Mouse (Mus musculus): Measurements from ENCODE around the gene Dnmbp. TPM values are rescaled to one million over a fixed set of nuclear protein-coding genes. Genes with fewer than 3 reads are reported as not detected.

The Dnmbp gene
- polyA plus RNA-seq, 1 experiment from 2014 or later, result 25.8 TPM

- H3K9ac ChIP-seq (ENCODE audit: low read length), result no peak overlapping the region
- H3K4me1 ChIP-seq (ENCODE audit: control insufficient read depth, insufficient read depth, low read length), result peaks cover 7% of the 10 kb centered on the region; the same call in 1 of the 2 replicates
- no peak overlapping the region for H3K4me2 ChIP-seq (ENCODE audit: low read depth, low read length)
- ATAC-seq (ENCODE audit: insufficient read depth, low FRiP score), result no peak
- no peak overlapping the region for H3K4me3 ChIP-seq (replicated peaks; ENCODE audit: low read length)
- no peaks in the 10 kb centered on the region for H3K9me3 ChIP-seq (replicated peaks; ENCODE audit: control insufficient read depth, low read length)
- no peaks in the 10 kb centered on the region for H3K27me3 ChIP-seq (ENCODE audit: control insufficient read depth, insufficient read depth, low read length)
- peaks cover 12% of the 10 kb centered on the region for H3K36me3 ChIP-seq (ENCODE audit: control insufficient read depth, insufficient read depth, low read length)
- H3K27ac ChIP-seq (ENCODE audit: low read length), result no peak overlapping the region
- 82% methylated on average over 5 of the region's 5 CpGs for WGBS
Observed at GRCm38 (mm10) chr19:43895951-43896350, 44.0 kb downstream of the Dnmbp start.

GRCm38 (mm10) chr19:43894821-43895220, 45.2 kb downstream of the Dnmbp start:
- H3K27ac ChIP-seq (ENCODE audit: low read length), result 0 out of 2 replicates have a peak overlapping the region, but pooled peaks have one; percentile 18
- H3K9me3 ChIP-seq (replicated peaks; ENCODE audit: control insufficient read depth, low read length), result no peaks in the 10 kb centered on the region
- WGBS, result 31% methylated on average over 9 of the region's 9 CpGs
- H3K4me2 ChIP-seq (ENCODE audit: low read depth, low read length), result 0 out of 2 replicates have a peak overlapping the region, but pooled peaks have one; percentile 30
- H3K9ac ChIP-seq (ENCODE audit: low read length), result no peak overlapping the region
- ATAC-seq (ENCODE audit: insufficient read depth, low FRiP score), result 0 out of 2 replicates have a peak, but pooled peaks have one; percentile 21
- no peak overlapping the region for H3K4me3 ChIP-seq (replicated peaks; ENCODE audit: low read length)
- peaks cover 3% of the 10 kb centered on the region for H3K36me3 ChIP-seq (ENCODE audit: control insufficient read depth, insufficient read depth, low read length)
- H3K4me1 ChIP-seq (ENCODE audit: control insufficient read depth, insufficient read depth, low read length), result peaks cover 10% of the 10 kb centered on the region; the same call in 1 of the 2 replicates
- H3K27me3 ChIP-seq (ENCODE audit: control insufficient read depth, insufficient read depth, low read length), result no peaks in the 10 kb centered on the region

GRCm38 (mm10) chr19:43894070-43894469, 45.9 kb downstream of the Dnmbp start:
- WGBS, result 23% methylated on average over 7 of the region's 7 CpGs
- Histone ChIP-seq H3K4me3 (replicated peaks; ENCODE audit: low read length) (no peak overlapping the region), H3K27ac (ENCODE audit: low read length) (0 out of 2 replicates have a peak overlapping the region, but pooled peaks have one; percentile 40), H3K9me3 (replicated peaks; ENCODE audit: control insufficient read depth, low read length) (no peaks in the 10 kb centered on the region), H3K4me1 (ENCODE audit: control insufficient read depth, insufficient read depth, low read length) (peaks cover 10% of the 10 kb centered on the region; the same call in 1 of the 2 replicates), H3K9ac (ENCODE audit: low read length) (no peak overlapping the region), H3K27me3 (ENCODE audit: control insufficient read depth, insufficient read depth, low read length) (no peaks in the 10 kb centered on the region), H3K36me3 (ENCODE audit: control insufficient read depth, insufficient read depth, low read length) (no peaks in the 10 kb centered on the region), H3K4me2 (ENCODE audit: low read depth, low read length) (peak overlapping the region; percentile 30; the same call in 1 of the 2 replicates)
- ATAC-seq (ENCODE audit: insufficient read depth, low FRiP score), result peak; percentile 76; the same call in 1 of the 2 replicates

- 48% methylated on average over 5 of the region's 5 CpGs for WGBS
- Histone ChIP-seq H3K27me3 (ENCODE audit: control insufficient read depth, insufficient read depth, low read length) (no peaks in the 10 kb centered on the region), H3K9me3 (replicated peaks; ENCODE audit: control insufficient read depth, low read length) (no peaks in the 10 kb centered on the region), H3K9ac (ENCODE audit: low read length) (peak overlapping the region; percentile 68), H3K36me3 (ENCODE audit: control insufficient read depth, insufficient read depth, low read length) (no peaks in the 10 kb centered on the region), H3K4me3 (replicated peaks; ENCODE audit: low read length) (peak overlapping the region; percentile 48), H3K4me1 (ENCODE audit: control insufficient read depth, insufficient read depth, low read length) (peaks cover 19% of the 10 kb centered on the region; the same call in 1 of the 2 replicates), H3K27ac (ENCODE audit: low read length) (peak overlapping the region; percentile 96), H3K4me2 (ENCODE audit: low read depth, low read length) (peak overlapping the region; percentile 55)
- ATAC-seq (ENCODE audit: insufficient read depth, low FRiP score), result peak; percentile 89
Observed at GRCm38 (mm10) chr19:43890487-43890886, 49.5 kb downstream of the Dnmbp start.

GRCm38 (mm10) chr19:43887725-43888124, 52.3 kb downstream of the Dnmbp start:
- peaks cover 35% of the 10 kb centered on the region for H3K4me1 ChIP-seq (ENCODE audit: control insufficient read depth, insufficient read depth, low read length)
- WGBS, result 64% methylated on average over 2 of the region's 2 CpGs
- H3K27ac ChIP-seq (ENCODE audit: low read length), result no peak overlapping the region
- ATAC-seq (ENCODE audit: insufficient read depth, low FRiP score), result no peak
- H3K27me3 ChIP-seq (ENCODE audit: control insufficient read depth, insufficient read depth, low read length), result no peaks in the 10 kb centered on the region
- peak overlapping the region; percentile 55 for H3K4me2 ChIP-seq (ENCODE audit: low read depth, low read length)
- H3K4me3 ChIP-seq (replicated peaks; ENCODE audit: low read length), result peak overlapping the region; percentile 48
- no peaks in the 10 kb centered on the region for H3K9me3 ChIP-seq (replicated peaks; ENCODE audit: control insufficient read depth, low read length)
- 0 out of 2 replicates have a peak overlapping the region, but pooled peaks have one; percentile 27 for H3K9ac ChIP-seq (ENCODE audit: low read length)
- H3K36me3 ChIP-seq (ENCODE audit: control insufficient read depth, insufficient read depth, low read length), result no peaks in the 10 kb centered on the region

GRCm38 (mm10) chr19:43887242-43887641, 52.7 kb downstream of the Dnmbp start:
- no peak for ATAC-seq (ENCODE audit: insufficient read depth, low FRiP score)
- Histone ChIP-seq H3K9me3 (replicated peaks; ENCODE audit: control insufficient read depth, low read length) (no peaks in the 10 kb centered on the region), H3K9ac (ENCODE audit: low read length) (no peak overlapping the region), H3K36me3 (ENCODE audit: control insufficient read depth, insufficient read depth, low read length) (no peaks in the 10 kb centered on the region), H3K4me1 (ENCODE audit: control insufficient read depth, insufficient read depth, low read length) (peaks cover 35% of the 10 kb centered on the region), H3K4me3 (replicated peaks; ENCODE audit: low read length) (peak overlapping the region; percentile 48; the same call in 1 of the 2 replicates), H3K27me3 (ENCODE audit: control insufficient read depth, insufficient read depth, low read length) (no peaks in the 10 kb centered on the region), H3K4me2 (ENCODE audit: low read depth, low read length) (peak overlapping the region; percentile 55), H3K27ac (ENCODE audit: low read length) (no peak overlapping the region)
- 79% methylated on average over 5 of the region's 5 CpGs for WGBS

GRCm38 (mm10) chr19:43886371-43887099, 53.5 kb downstream of the Dnmbp start:
- peak overlapping the region; percentile 55 for H3K4me2 ChIP-seq (ENCODE audit: low read depth, low read length)
- H3K9ac ChIP-seq (ENCODE audit: low read length), result peak overlapping the region; percentile 52; the same call in 1 of the 2 replicates
- WGBS, result 52% methylated on average over 12 of the region's 12 CpGs
- H3K4me3 ChIP-seq (replicated peaks; ENCODE audit: low read length), result peak overlapping the region; percentile 48
- H3K27me3 ChIP-seq (ENCODE audit: control insufficient read depth, insufficient read depth, low read length), result no peaks in the 10 kb centered on the region
- no peak for ATAC-seq (ENCODE audit: insufficient read depth, low FRiP score)
- H3K36me3 ChIP-seq (ENCODE audit: control insufficient read depth, insufficient read depth, low read length), result no peaks in the 10 kb centered on the region
- peaks cover 35% of the 10 kb centered on the region for H3K4me1 ChIP-seq (ENCODE audit: control insufficient read depth, insufficient read depth, low read length)
- H3K9me3 ChIP-seq (replicated peaks; ENCODE audit: control insufficient read depth, low read length), result no peaks in the 10 kb centered on the region
- no peak overlapping the region; the same call in 1 of the 2 replicates for H3K27ac ChIP-seq (ENCODE audit: low read length)

- H3K4me3 ChIP-seq (replicated peaks; ENCODE audit: low read length), result 0 out of 2 replicates have a peak overlapping the region, but pooled peaks have one; percentile 2
- 52% methylated on average over 13 of the region's 13 CpGs for WGBS
- peak overlapping the region; percentile 55 for H3K4me2 ChIP-seq (ENCODE audit: low read depth, low read length)
- peaks cover 41% of the 10 kb centered on the region for H3K4me1 ChIP-seq (ENCODE audit: control insufficient read depth, insufficient read depth, low read length)
- no peaks in the 10 kb centered on the region for H3K9me3 ChIP-seq (replicated peaks; ENCODE audit: control insufficient read depth, low read length)
- H3K27ac ChIP-seq (ENCODE audit: low read length), result peak overlapping the region; percentile 53
- no peaks in the 10 kb centered on the region for H3K27me3 ChIP-seq (ENCODE audit: control insufficient read depth, insufficient read depth, low read length)
- no peak overlapping the region for H3K9ac ChIP-seq (ENCODE audit: low read length)
- ATAC-seq (ENCODE audit: insufficient read depth, low FRiP score), result peak; percentile 60
- H3K36me3 ChIP-seq (ENCODE audit: control insufficient read depth, insufficient read depth, low read length), result no peaks in the 10 kb centered on the region
Observed at GRCm38 (mm10) chr19:43884668-43885498, 55.1 kb downstream of the Dnmbp start.

Measured in stomach, embryonic 16.5 days (tissue).